Mouse (Mus musculus) spleen, adult 2 months (tissue): ENCODE measurements around the gene Nrarp.

Experiments
- CTCF ChIP-seq: fragments of 200-500 bp; IDR thresholded peaks from 2 replicates; pipeline ENCODE4 v1.5.1; 2011; ENCODE audit warnings: mild to moderate bottlenecking, inconsistent platforms; ENCODE audit not compliant: insufficient read depth, insufficient read length, insufficient replicate concordance; ENCODE audit errors: extremely low read depth
- POLR2A ChIP-seq: fragments of 200-500 bp; IDR thresholded peaks from 2 replicates; pipeline ENCODE4 v1.6.1; 2011; ENCODE audit warnings: low read depth, low read length, inconsistent platforms

- TF ChIP-seq CTCF (no peak), POLR2A (no peak)
Measured at GRCm38 (mm10) chr2:25194486-25195171, 14.1 kb downstream of the Nrarp start.
